Mouse (Mus musculus) MEL (cell line): Measurements from ENCODE around the gene Fuz.

Source experiments
- CTCF ChIP-seq, 3 experiments: IDR thresholded peaks in 2 of 3; conservative IDR thresholded peaks in 1 of 3; 2 replicates each; pipeline ENCODE4 v1.5.1; 2011 to 2012; ENCODE audit warnings: low read length in 3 of 3, low read depth in 2 of 3, mild to moderate bottlenecking in 2 of 3, improper control_type of control experiment in 1 of 3, inconsistent platforms in 1 of 3, mixed read lengths in 1 of 3, moderate library complexity in 1 of 3; ENCODE audit not compliant: control insufficient read depth in 1 of 3, insufficient read depth in 1 of 3, poor library complexity in 1 of 3, severe bottlenecking in 1 of 3
- EP300 ChIP-seq, 2 experiments: IDR thresholded peaks; 2 replicates each; pipeline ENCODE4 v1.6.1; 2011; ENCODE audit warnings: improper control_type of control experiment in 2 of 2, low read length in 2 of 2, low read depth in 1 of 2, mild to moderate bottlenecking in 1 of 2
- JUND ChIP-seq: IDR thresholded peaks from 2 replicates; pipeline ENCODE4 v1.6.1; 2011; ENCODE audit warnings: low read depth, mild to moderate bottlenecking, improper control_type of control experiment, low read length
- MAFK ChIP-seq: IDR thresholded peaks from 2 replicates; pipeline ENCODE4 v1.6.1; 2011; ENCODE audit warnings: low read depth, mild to moderate bottlenecking, low read length, improper control_type of control experiment, borderline replicate concordance
- MAZ ChIP-seq: IDR thresholded peaks from 2 replicates; pipeline ENCODE4 v1.6.1; 2012; ENCODE audit warnings: low read depth, mild to moderate bottlenecking, inconsistent platforms, low read length, improper control_type of control experiment
- MYC ChIP-seq: IDR thresholded peaks from 2 replicates; pipeline ENCODE4 v1.6.1; 2011; ENCODE audit warnings: low read depth, mild to moderate bottlenecking, low read length, improper control_type of control experiment, moderate library complexity
- NRF1 ChIP-seq: IDR thresholded peaks from 2 replicates; pipeline ENCODE4 v1.6.1; 2014; ENCODE audit warnings: low read depth, mild to moderate bottlenecking, inconsistent platforms, low read length, improper control_type of control experiment, moderate library complexity; ENCODE audit not compliant: poor library complexity, insufficient read depth, severe bottlenecking
- POLR2A ChIP-seq, 2 experiments: IDR thresholded peaks; 2 replicates each; pipeline ENCODE4 v1.6.1; 2011 to 2012; ENCODE audit warnings: low read length in 2 of 2, mild to moderate bottlenecking in 2 of 2, control low read depth in 1 of 2, improper control_type of control experiment in 1 of 2, low read depth in 1 of 2, moderate library complexity in 1 of 2; ENCODE audit not compliant: control insufficient read depth in 1 of 2, insufficient read depth in 1 of 2, poor library complexity in 1 of 2
- SIN3A ChIP-seq: IDR thresholded peaks from 2 replicates; pipeline ENCODE4 v1.6.1; 2012; ENCODE audit warnings: low read length, improper control_type of control experiment, inconsistent platforms
- SMC3 ChIP-seq: IDR thresholded peaks from 2 replicates; pipeline ENCODE4 v1.6.1; 2011; ENCODE audit warnings: low read depth, low read length, improper control_type of control experiment
- ZC3H11A ChIP-seq: IDR thresholded peaks from 2 replicates; pipeline ENCODE4 v1.6.1; 2012; ENCODE audit warnings: low read depth, mild to moderate bottlenecking, inconsistent platforms, low read length, improper control_type of control experiment

- no peak for TF ChIP-seq POLR2A (IDR thresholded peaks at IDR 0.05; ENCODE audit: control insufficient read depth in 1 of 2, insufficient read depth in 1 of 2, low read depth in 1 of 2, low read length in 2 of 2, poor library complexity in 1 of 2)
- no peak for TF ChIP-seq NRF1
- 0 out of 4 replicates have a peak, but pooled peaks of 1 of the 2 experiments have one; percentile 16 for TF ChIP-seq EP300 (IDR thresholded peaks at IDR 0.05; ENCODE audit: low read depth in 1 of 2, low read length in 2 of 2)
- no peak for TF ChIP-seq CTCF (IDR thresholded peaks at IDR 0.05 in 2 of 3, conservative IDR thresholded peaks at IDR 0.05 in 1 of 3; ENCODE audit: control insufficient read depth in 1 of 3, insufficient read depth in 1 of 3, low read depth in 2 of 3, low read length in 3 of 3, poor library complexity in 1 of 3, severe bottlenecking in 1 of 3)
- no peak for TF ChIP-seq MAZ
- no peak; the same call in 1 of the 2 replicates for TF ChIP-seq SIN3A
- no peak for TF ChIP-seq SMC3
- TF ChIP-seq MYC = no peak
- TF ChIP-seq MAFK = no peak
- TF ChIP-seq JUND = no peak
- no peak for TF ChIP-seq ZC3H11A
Measured at GRCm38 (mm10) chr7:44922530-44922929, 26.7 kb downstream of the Fuz start.
